Mouse (Mus musculus) CD4-positive, CD25-positive, alpha-beta regulatory T cell, adult 4 months (primary cell): ENCODE measurements around the gene Pla2g4e. TPM values are rescaled to one million over a fixed set of nuclear protein-coding genes. Genes with fewer than 3 reads are reported as not detected.
A peak's percentile ranks its signal among the peaks of the same experiment; 100 is the strongest.

Source experiments
- ATAC-seq: one replicate; pipeline ENCODE4 v1.8.0; 2017
- polyA plus RNA-seq, 2 experiments: library from polyadenylated mRNA; unstranded; fragments of 100-300 nt; shearing (Covaris generic); gene quantifications; one replicate each; pipeline ENCODE4 v1.2.1; 2017

Pla2g4e gene
- polyA plus RNA-seq, 2 experiments from 2014 or later = not detected

DNA sequence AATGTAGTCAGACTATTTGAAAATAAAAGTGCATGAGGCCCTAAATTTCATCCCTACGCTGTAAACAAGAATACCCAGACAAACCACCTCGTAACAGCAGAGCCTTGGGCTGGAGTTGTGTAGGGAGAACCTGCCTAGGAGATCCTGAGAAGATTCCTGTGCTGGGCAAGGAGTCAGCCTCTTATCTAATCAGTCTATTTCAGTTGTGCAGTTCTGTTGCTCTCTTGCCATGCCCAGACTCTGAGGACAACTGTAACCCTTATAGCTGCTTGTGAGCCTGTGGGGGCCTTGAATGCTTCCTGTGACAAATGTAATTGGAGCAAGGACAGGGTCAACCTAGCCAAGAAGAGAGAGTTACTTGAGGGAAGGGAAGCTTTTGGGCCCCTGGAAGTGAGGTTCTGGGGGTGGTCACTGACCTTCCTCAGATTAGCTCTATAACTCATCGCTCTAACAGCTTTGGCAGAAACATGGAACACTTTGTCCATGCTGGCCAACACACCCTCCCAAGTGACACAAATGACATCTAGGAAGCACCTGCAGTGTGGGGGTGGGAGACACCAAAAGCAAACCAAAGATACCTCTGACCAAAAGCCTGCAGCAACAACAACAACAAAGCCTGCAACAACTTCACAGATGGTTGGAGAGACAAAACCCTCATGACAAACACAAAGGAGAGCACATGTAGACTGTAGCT, 9.0 kb downstream of the Pla2g4e start:
- no peak for ATAC-seq

DNA sequence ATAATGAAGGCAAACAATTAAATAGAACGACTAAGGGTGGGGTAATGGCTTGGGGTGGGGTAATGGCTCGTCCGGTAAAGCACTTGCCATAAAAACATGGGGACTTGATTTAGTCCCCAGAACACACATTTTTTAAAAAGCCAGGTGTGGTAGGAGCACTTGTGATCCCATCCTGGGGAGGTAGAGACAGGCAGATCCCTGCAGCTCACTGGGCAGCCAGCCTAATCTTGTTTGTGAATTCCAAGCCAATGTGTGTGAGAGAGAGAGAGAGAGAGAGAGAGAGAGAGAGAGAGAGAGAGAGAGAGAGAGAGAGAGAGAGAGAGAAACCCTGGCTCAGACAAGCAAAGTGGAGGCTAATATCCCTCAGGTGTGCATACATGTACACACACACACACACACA, 9.8 kb downstream of the Pla2g4e start:
- no peak for ATAC-seq

DNA sequence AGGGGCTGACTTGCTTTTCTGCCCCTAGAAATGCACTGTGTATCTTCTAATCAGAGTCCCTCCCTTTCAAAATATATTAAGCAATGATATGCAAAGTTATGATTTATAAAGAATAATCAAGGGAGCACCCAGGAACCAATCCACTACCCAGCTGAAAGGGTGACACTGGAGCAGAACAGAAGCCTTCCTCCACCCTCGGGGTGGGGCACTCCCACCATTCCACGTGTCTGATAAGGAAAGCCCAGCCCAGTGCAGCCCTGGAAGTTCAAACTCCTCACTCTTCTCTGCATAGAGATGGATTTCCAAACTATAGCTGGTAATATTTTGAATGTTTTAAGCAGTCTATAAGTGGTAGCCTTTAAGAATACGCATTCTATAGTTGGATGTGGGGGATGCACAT, 13.5 kb downstream of the Pla2g4e start:
- no peak for ATAC-seq

DNA sequence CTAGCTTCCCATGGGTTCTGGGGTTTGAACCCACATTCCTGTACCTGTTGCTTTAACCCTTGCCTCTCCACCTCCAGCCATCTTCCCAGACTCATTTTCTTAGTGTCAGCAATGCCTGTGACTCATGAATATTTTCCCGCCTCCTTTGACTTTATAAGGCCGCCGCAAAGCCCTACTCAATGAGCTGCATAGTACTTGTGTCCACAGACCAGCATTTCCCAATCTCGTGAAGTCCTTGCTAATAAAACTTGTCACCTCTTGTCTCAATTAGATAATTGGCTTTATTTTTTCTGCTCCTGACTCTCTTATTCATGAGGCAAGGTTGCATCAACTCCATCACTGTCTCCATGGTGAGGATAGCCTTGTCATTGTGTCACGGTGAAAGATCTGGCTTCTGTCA, 30.5 kb downstream of the Pla2g4e start:
- no peak for ATAC-seq

DNA sequence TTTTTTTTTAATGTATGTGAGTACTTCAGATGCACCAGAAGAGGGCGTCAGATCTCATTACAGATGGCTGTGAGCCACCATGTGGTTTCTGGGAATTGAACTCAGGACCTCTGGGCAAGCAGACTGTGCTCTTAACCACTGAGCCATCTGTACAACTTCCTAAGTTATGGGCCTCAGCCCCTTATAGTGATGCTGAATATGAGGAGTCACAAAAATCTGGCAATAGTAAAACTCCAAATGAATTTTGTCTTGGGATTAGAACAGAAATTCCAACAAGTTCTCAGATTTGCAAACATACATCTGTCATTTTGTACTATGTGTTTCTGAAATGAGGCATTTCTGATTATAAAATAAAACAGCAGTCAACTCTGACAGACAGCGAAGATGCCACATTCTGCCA, 33.7 kb downstream of the Pla2g4e start:
- no peak for ATAC-seq

DNA sequence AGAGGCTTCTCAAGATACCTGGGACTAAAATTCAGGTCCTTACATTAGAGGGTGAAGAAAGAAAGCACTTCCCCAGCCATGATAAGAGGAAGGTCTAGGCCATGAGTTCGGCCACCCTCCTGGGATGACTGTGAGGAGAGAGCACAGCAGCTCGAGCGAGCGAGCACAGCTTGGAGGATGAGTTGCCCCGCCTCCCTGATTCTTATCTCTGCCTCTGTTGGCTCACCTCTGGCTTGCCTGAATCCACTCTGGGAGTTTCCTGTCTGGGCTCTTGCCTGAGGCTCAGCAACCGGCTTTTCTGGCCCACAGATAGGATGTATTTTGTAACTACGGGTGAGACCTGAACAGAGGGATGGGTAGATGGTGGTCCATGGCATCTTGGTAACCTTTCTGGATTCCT, 37.2 kb downstream of the Pla2g4e start:
- no peak for ATAC-seq

DNA sequence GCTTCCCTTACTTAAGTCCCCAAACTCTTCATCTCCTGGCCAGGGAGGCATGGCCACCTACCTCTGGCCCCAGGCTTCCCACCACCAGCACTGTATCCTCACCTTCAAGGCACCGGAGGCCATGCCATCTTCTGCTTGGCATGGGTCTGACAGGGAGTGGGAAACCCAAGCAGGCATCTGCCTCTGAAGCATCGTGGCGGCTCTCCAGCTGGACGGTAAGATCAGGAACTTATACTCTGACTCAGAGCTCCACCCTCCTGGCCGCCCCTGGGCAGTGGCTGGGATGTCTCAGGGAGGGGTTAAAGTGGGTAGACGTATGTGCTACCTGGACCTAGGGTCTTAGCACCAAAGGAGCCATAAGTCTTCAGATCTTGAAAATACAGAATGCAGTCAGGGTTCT, 38.1 kb downstream of the Pla2g4e start:
- ATAC-seq = no peak

DNA sequence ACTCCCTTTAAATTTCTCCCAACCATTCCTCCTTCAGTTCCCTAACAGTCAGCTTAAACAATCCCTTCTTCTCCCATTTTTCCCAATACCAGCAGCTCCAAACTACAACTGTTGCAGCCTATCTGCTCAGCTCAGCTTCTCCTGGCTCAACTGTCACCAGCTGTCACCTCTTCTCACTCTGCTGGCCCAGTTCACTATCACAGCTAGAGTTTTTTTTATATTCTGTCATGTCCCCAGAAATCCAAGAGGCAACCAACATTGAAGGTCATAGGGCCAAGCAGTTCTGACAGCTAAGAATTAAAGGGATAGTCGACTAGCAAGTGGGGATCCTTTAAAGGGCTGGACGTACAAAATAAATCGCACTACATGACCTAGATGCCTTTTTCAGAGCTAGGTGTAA, 41.4 kb downstream of the Pla2g4e start:
- no peak for ATAC-seq

DNA sequence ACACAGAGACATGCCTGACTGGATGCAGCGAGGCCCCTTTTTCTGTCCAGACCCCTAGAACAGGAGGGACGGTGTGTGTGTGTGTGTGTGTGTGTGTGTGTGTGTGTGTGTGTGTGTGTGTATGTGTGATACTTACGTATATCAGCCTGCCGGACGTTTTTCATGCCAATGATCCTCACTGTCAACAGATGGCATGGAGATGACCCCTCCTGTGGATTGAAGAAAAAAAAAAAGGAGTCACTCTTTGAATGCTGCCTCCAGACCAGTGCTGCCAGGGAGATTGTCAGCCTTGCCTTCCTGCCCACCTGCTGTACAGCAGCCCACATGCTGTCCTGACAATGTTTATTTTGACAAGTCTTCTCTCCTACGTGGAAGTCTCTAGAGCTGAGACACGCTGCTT, 45.1 kb downstream of the Pla2g4e start:
- no peak for ATAC-seq

DNA sequence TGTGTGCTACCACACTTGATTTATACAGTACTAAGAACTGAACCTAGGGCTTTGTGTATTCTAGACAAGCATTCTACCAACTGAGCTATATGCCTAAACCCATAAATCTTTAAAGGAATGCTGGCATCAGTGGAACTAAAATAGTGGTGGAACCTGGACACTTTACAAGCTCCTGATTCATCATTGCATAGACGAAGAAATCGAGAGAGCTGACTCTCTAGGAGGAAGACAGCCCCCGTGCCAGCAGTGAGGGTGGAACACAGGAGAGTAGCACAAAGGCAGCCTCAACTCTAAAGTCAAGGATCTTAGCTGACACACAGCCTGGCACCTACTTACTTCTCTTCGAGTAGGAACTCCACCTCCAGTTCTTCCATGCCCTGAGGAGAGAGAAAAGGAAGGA, 57.0 kb downstream of the Pla2g4e start:
- no peak for ATAC-seq

DNA sequence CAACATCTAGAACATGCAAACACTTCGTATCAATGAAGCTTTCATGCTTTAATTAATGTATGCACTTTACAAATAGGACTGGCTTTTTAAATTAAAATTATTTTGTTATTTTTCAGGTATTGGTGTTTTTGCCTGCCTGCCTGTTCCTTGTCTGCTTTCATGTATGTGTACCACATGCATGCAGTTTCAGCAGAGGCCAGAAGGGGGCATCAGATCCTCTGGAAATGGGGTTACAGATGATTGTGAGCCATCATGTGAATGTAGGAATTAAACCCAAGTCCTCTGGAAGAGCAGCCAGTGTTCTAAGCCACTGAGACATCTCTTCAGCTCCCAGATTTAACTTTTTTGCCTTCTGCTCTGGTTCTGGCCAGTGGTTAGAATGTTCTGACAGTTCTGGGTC, 57.6 kb downstream of the Pla2g4e start:
- ATAC-seq = no peak

DNA sequence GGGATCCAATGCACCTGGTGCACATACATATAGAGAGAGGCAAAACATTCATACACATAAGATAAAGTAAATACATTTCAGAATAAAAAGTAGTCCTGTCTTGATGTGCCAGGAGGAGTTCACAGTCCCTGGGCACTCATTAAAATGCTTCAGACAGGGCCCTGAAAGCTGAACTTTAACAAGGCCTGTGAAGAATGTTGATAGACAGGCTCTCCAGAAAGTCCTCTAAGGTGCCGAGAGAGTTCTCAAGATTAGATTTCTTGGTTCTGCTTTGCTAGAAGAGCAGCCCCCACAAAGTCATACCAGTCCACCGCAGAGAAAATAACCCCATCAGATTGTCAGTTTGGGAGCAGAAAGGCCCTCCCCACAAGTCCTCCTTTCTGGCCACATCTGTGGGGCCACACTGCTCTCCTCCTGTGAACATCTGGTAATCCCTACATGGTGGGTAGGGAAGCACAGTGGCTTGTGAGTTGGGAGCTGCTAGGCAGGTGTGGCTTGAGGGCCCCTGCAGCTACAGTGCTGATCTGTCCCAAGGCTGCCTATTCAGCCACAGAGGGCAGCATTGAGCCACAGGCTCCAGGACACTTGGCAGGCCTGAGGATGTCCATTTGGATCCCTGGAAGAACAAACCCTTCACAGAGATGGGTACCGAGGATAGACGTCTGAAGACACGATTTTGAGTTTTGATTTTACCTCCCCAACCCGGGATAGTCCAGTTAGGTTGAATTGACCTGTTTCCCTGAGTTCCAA, 59.4 kb downstream of the Pla2g4e start:
- ATAC-seq = no peak

DNA sequence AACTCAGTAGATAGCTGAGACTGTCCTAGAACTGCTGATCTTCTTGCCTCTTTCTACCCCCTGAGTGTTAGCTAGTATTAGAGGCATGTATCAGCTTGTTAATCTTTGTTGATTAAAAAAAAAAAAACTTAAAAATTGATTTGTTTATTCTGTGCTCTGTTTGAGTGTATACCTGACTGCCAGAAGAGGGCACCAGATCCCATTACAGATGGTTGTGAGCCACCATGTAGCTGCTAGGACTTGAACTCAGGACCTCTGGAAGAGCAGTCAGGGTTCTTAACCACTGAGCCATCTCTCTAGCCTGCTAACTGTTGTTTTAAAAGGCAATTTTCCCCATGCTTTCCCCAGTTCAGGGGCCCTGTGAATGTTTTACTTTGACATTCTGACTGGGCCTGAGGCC, 66.2 kb downstream of the Pla2g4e start:
- ATAC-seq = no peak

DNA sequence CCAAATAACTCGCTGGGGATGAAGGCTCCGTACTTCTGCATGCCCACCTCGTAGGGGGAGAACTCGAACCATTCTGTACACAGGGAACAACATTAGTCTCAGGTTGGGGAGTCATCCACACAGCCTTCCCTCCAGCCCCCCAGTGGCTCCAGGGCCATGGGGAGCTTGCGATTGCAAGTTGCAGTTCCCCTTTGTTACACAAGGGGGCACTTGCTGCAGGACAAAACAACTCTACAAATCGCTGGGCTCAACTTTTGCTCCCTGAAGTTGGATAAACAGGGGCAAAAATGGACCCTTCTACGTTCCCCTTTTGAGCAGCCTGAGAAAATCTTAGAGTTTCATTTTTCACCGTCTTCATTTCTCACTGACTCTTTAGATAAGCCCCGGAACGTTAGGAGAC, 71.4 kb downstream of the Pla2g4e start:
- no peak for ATAC-seq

DNA sequence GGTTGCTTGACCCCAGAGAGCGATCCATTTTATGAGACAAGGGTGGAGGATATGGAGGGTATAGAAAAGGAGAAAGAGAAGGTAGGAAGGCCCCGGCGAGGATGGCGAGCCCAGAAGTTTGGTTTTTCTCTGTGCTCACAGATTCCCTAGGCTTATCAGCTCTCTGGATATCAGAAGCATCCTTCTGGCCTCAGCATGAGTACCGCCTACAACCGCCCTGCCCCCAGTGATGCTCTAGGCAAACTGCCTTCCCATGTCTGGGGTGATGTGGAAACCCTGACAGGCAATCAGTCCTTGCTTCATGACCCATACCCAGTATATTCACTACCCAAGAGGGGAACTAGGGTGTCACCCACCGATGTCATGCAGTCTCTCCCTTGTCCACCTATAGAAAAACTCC, 73.8 kb downstream of the Pla2g4e start:
- ATAC-seq = no peak

DNA sequence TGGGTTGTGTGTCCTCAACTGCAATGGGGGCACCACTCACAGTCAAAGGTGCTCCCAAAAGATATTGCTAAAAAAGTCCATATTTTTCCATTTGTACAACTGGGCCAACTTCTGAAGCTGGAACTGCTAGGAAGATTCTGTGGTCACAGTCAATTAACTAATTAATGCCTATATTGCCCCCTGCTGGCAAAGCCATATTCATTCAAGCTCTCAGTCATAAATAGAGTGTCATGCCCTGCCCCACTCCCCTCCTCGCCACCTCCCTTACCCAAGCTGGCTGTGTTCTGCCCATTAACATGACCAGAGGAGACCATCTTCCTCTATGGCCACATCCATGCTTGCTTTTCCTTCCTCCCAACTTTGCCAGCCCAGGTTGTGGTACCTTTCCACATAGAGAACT, 74.4 kb downstream of the Pla2g4e start:
- no peak for ATAC-seq

DNA sequence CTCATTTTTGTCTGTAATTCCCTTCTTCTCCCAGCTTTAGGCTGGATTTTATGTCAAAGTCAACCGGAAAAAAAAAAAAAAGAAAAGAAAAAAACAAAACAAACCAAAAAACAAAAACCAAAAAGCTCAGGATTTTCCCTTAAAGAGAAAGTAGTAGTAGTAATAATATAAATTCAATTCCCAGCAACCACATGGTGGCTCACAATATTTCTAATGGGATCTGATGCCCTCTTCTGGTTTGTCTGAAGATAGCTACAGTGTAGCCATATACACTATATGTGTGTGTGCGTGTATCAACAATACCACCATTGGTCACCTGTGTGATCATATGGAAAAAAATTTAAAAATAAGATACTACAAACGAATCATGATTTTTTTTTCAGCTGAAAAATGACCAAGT, 75.8 kb downstream of the Pla2g4e start:
- ATAC-seq = no peak

DNA sequence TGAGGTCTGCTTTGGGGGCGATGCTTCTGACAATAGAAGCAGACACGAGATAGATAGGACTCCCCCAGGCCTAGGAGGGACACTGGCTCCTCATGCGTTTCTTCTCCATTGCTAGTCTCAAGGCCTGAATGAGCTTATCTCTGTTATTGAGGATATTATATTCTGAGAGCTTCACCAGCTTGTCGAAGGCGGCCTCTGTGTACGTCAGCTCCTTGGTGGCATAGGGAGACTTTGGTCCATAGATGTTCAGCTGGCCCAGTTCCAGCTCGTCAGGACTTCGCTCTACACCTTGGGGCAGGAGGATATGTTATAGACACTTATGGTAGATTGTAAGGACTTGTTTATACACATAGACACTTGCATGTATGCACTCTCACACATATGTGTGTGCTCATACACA, 77.4 kb downstream of the Pla2g4e start:
- no peak for ATAC-seq

DNA sequence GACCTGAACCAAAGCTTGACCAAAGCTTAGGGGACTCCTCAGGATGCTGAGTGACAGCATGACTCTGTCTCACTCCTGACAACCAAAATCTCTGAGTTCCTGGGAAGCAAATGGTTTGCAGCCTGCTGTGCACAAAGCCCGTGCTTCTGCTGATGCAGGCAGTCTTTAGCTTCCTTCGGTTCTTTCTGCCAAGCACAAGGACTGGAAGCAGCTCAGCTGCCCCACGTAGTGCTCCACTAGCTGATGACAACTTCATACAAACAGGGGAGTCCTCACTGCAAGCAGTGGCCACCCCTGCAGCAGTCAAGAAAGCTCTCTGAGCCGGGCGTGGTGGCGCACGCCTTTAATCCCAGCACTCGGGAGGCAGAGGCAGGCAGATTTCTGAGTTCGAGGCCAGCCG, 79.7 kb downstream of the Pla2g4e start:
- ATAC-seq = no peak

DNA sequence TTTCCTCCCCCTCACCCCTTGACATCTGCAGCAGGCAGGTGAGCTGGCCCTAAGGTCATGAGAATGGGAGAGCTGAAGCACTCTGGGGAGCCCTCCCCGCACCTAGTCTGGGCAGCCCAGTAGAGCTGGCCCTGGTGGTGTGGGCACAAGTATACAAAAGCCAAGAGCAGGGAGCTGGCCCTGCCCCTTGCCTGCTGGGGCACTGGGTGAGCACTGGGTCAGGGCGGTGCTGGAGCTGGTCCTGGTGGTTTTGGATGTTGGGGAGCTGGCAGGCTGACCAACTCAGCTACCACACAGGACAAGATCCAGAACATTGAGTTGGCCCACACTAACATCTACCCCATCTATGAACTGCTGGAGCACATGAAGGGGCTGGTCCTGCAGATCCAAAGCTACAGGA, 85.7 kb downstream of the Pla2g4e start:
- ATAC-seq = no peak

DNA sequence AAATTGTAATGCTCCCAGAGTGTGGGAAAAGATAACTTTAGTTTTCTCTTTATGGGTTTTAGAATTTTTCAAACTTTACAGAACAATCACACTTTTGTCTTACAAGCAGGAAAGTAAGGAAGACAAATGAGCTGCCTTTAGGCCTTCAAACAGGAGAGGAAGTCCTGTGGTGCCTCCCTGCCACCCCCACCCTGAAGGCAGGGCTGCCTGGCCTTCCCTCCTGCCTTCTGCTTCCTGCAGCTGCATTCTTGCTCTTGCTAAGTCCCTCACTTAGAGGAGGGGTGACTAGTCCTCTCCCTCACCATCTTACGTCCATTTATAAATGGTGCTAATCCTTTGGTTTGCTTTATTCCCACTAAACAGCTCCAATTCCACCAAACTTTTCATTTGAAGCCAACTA, 86.3 kb downstream of the Pla2g4e start:
- ATAC-seq = no peak

DNA sequence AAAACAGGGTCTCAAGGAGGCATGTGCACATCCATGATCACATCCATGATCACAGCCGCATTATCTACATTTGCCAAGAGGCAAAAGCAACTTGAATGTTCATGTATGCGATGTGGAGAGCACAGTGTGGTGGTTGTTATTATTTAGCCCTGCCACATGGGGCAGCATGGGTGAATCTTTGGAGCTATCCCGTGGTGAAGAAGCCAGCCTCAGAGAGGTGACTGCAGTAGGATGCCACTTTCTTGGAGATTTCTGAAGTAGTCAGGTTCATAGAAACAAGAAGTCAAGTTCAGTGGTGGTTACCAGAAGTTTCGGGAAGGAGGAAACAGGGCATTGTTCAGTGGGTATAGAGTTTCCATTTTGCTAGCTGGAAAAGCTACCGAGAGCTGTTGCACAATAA, 87.1 kb downstream of the Pla2g4e start:
- no peak for ATAC-seq

DNA sequence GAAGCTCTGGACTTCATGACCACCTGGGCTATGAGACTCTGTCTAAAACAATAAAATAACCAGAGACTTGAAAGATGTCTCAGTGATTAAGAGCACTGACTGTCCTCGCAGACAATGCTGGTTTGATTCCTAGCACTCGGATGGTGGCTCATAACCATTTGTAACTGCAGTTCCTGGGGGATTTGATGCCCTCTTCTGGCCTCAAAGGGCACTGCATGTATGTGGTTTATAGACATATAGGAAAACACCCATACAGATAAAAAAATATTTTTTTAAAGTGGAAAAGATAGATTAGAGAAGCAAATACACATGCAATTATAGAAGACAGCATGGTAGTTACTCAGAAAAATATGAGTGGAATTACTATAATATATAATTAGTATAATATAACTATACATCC, 87.5 kb downstream of the Pla2g4e start:
- ATAC-seq = no peak

DNA sequence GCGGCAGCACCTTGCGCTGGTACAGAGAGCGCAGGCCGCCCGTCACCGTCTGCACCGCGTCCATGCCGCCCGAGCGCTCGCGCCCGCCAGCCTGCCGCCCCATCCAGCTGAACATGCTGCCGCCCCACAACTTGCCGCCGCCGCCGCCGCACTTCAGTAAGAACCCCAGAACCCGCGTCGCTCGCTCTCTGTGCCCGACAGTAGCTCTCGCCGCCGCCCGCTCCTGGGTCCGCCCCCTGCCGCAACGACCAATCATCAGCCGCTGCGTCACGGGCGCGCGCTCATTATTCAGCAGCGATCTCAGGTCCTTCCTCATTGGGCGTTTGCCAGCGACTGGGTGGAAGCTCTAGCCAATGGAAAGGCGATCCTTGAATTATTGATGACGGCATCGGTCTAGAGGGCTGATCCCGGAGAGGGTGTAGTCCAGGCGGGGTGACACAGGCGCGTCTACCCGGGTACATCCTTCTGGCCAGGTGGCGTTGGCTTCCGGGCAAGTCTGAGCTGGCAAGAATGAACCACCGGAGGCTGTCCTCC, 90.7 kb downstream of the Pla2g4e start, which contains the start of gene Ehd4:
Gene Ehd4 (minus strand): TSS at position 246 of the 534 bp plus-strand sequence.
- peak; percentile 97 for ATAC-seq
